Mouse (Mus musculus) frontal cortex, postnatal 36 days (tissue): ENCODE data around the gene Il10rb.

Source experiments
- DNase-seq, 2 experiments: peaks; one replicate each; pipeline ENCODE4 v3.0.0; 2022; ENCODE audit warnings: low spot score in 2 of 2

The Il10rb gene

DNA sequence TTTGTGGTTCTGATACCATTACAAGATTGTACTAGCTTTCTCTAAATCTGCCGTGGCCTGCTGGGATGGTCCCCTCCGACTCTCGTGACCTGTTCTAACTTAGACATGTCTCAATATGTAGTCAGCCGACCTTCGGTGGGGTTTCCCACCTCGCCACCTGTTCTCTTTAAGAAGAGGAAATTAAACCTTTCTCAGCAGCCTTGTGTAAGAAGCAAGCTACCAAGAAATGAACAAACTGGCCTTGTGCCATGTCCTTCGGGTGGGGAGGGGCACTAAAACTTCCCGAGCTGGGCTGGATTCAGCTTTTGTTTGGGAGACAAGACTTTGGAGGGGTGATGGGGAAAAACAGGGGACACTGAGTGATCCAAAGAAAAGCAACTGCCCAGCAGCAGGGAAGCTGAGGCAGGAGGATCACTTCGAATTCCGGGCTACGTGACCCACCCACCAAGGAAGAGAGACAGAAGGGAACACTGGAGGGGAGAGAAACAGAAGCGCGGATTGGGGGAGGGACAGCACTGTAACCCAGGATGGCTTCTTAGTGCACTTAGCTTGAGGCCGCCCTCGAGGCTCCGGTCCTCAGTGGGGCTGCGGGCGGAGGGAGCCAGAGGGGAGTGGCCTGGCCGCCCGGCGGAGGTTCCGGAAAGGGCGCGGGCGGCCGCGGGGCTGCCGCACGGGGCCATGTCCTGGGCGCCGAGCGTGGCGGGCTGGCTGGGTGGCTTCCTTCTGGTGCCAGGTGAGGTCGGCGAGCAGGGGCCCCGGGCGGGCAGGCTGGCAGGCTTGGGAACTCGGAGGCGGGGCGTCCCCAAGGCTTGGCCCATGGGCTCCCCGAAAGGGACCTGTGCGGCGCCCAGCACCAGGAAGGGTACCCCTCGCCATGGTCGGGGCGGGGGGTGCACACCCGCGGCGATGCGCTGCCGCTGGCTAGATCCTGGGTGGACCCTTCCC, at the start of gene Il10rb:
Gene Il10rb, plus strand, starts transcription at position 525 of the 945 bp plus-strand sequence.
- DNase-seq: peak; percentile 17 to 27

DNA sequence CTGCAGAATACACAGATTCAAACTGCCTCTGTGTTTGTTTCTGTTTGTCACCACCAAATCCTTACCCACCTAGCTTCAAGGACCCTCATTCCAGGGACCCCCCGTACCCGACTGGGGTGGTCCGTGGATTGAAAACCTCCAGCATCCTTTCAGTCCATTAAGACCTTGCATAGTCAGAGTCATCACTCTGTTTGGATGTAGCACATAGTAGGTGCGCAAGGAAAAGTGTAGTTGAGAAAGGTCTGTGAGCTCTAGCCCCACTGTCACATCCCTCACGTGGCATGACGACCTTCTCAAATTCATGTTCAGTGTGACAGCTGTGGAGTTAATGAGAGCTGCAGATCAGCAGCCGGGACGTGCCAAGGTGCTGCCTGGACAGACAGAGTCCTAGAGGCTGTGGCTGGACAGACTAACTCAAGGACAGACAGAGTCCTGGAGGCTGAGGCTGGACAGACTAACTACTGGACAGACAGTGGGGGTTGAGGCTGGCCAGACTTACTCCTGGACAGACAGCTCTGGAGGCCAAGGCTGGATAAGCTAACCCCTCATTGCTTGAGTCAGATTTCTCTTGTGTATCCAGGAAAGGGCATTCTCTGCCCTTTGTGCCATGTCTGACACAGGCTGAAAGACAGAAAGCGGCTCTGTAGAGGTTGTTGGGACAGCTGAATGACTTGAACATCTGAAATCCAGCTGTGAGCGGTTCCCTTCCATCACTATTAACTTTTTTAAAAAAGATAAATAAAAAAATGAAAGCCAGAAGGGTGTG, 49.0 kb upstream of the Il10rb start:
- DNase-seq: no peak

DNA sequence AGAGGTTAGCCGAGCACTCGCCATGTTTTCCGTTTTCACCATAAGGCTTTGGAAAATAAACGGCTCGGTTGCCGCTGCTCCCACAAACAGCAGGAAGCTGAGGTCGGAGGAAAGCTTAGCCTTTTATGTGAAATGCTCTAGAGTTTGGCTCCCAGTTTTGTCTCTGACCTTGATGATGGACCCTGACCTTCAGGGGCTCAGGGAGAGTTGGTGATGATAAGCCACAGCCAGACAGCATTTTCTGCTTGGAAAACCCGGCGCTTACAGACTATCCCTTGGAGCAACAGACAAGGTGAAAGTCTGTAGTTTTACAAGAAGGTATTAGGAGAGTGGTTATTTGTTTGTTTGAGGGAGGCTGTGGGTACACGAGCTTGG, 48.5 kb upstream of the Il10rb start:
- DNase-seq: no peak

DNA sequence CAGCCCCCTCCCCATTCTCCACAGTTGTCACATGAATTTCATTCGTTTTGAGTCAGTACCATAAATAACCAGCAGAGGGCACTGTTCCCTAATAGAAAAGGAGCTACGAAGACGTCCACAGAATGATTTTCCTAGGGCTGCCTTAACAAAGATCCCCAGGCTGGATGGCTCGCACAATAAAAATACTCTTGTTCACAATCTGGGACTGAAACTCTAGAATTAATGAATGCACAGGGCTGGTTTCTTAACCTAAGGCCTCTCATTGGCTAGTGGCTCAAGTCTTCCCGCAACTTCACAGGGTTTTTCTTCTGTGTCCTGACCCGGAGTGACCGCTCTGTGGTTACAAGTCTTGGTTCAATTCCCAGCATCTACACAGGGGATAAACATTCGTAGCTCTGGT, 47.4 kb upstream of the Il10rb start:
- peak in 1 of 2 experiments; percentile 57 for DNase-seq

DNA sequence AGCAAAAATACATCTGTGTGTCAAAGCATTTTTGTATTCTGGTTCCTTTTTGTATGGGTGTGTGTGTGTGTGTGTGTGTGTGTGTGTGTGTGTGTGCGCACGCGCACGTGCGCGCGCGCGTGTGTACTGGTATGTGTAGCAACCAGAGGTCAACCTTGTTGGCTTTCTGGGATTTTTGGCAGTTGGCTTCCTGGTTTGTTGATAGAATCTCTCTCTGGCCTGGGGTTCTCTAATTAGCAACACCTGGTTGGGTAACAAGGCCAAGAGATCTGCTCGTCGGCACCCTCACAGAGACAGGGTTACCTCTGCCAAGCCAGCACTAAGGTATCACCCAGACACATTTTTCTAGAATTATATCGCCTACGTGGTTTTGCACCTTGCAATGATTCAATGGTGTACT, 46.4 kb upstream of the Il10rb start:
- no peak for DNase-seq

DNA sequence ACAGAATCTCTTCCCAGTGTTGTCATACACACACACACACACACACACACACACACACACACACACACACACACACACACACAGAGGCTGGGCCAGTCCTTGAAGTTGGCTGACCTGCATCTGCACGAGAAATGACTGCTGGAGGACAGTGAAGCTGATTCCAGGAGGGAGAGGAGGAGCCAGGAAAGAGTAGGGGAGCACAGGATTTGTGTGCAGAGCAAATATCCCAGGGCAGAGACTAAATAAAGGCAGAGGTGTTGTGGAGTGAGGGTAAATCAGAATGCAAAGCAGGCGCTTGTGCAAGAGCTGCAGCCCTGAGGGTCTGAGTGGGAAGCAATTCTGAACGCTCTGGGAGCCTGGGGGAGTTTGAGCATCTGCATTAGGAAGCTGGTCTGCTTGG, 45.8 kb upstream of the Il10rb start:
- DNase-seq: no peak

DNA sequence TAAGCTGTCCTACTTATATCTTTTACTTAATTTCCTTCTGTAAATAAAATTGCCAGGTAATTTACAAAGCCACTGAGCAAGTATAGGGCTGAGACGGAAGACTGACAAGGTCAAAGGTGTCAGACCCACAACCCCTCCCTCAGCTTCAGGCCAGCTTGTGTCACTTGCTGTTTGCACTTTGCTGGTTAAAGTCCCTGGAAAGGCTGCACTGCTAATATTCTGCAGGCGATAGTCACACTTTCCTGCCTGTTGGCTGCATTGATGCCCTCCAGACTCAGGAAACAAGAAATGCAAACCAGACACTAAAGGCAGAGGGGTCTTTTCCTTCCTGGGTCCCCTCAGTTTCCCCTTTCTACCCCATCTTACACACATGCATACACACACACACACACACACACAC, 44.0 kb upstream of the Il10rb start:
- no peak for DNase-seq

DNA sequence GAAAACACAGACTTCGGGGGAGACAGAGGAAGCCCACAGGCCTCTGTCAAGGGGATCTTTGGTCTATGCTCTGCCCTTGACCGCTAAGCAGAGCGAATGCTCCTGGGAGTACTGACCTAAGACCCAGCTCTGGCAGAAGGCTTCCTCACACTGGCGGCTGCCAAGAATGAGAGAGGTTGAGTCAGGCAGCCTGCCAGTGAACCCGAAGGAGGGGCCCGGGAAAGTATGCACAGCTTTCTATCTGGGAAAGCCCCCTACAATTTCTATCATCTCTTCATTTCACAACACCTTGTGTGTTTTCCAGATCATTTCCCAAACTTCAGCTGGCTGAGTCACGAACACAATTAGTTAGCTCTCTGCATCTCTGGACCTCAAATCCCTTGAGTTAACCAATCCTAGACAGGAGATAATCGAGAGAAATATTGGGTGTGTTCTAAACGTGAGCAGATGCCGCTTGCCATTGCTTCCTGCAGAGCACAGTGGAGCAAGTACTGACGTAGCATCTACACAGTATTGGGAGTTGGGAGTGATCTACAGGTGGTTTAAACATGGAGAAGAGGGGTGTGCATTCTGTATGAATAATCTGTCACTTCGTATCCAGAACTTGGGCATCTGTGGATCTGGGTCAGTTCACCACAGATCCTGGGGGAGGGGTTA, 43.2 kb upstream of the Il10rb start:
- DNase-seq: no peak

DNA sequence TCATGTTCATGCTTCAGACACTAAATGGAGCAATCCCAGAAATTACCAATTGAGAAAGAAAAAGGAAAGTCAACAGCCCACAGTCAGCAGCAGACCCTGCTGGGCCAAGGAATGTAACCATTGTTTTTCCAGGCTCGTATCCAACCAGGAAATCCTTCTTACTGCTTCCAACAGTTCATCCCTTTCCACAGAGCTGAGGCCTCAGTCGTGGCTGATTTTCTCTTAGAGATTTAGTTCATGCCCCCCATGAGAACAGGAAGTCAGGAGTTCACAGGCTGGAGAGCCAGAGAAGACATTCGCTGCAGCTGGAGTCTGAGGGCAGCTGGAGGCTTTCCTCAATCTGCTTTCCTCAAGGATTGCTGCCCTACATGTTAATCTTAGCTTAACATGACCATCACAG, 42.5 kb upstream of the Il10rb start:
- DNase-seq: no peak

DNA sequence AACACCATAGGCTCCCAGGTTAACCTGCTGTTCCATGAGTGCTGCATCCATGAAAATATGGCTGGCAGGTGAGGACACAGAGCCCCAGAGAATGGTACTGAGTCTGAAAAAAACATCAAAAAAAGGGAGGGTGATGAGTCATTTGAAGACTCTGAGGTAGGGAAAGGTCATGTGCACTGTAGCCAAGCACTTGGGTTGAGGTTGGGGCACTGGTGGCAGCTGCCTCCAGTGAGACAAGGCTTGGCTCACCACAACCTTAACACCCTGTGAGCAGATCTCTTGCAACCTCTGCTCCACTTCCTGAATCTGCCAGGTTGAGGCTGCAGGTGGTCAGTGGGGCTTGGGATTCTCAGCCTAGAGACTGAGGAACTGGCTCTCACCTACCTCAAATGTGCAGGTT, 39.4 kb upstream of the Il10rb start:
- no peak for DNase-seq

DNA sequence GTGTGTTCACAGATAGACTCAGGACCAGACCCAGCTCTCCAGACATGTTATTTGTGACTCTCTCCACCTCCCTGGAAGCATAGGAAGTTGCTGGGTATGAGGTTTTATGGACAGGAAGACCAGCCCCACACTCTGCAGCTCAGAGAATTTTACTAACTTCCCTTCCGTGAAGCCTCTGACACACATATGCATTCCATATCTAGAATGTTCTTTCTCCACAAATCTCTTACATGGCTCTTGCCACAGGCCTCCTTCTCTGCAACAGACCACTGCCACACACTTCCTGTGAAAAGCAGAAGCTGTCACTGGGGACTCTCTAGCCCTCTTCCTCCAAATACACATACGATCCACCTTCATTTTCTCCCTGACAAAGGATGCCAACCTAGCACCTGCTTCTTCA, 38.9 kb upstream of the Il10rb start:
- no peak for DNase-seq

DNA sequence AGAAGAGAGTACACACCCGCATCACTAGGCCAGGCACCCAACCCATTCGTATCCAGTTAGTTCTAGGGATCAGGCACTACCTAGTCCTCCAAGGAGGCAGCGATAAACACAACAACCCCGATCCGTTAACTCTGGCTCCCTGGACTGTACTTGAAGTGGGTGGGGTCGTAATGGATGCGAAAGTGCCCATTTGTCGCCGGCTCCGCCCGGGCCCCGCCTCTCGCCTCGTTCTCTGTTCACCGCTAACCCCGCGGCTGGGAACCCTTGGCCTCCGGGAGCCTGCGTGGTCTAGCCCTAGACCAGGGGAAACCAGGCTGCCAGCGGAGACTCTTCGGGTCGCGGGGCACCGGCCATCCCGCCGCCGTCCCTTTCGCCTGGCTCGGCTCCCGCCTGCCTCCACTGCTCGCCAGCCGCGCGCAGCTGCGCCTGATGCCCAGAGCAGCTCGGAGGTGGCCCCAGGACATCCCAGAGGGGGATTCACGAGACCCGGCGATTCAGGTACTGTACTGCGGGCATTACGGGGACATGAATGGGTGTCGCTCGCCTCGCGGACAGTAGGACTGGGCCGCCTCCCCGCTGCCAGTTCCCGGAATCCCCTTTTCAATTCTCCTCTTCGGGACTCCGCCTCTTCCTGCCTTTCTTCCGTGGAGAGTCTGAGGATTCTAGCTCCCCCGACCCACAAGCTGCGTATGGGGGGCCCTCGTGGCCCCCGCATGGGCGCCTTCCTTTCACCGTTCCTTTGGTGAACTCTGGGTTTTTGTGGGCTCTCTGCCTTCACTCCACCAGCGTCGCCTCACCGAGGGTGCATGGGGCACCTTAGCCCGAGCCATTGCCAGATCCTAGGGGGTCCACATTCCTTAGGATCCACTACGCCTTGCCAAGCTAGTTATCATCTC, 33.1 kb upstream of the Il10rb start, which contains the start of gene Ifnar2:
Gene Ifnar2, plus strand, starts transcription at position 207 of the 896 bp plus-strand sequence.
- DNase-seq: peak; percentile 77

DNA sequence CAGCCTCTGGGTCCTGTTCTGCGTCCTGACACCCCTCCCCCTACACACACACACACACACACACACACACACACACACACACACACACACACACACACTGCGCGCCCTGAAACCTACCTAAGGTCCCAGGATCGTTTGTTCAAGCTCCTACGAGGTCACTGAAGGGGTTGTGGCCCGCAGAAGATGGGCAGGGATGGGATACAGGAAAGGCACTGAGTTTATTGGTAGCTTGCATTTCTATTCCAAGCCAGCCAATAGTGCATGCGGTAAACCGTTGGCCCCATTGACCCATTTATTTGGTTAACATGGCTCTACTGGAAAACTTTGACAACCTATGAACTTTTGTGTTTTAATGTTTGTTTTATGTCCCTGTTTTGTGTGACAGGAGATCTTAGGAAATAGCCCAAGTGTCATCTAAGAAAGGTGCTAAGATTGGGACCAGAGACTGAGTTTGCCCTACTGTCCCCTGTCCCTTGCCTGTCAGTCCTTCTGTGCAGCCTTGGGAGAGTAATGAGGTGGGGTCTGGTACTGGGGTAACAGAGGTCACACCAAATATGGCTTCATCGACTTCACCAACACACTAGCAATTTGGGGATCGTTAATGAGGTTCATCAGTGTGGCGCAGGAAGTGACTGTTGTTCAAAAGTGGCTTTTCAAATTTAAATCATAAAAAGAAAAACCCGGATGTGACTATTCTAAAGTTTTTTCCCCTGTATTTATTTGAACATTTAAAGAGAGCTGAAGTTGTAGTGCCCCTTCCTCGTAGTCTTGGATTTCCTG, 32.3 kb upstream of the Il10rb start:
- DNase-seq: no peak

DNA sequence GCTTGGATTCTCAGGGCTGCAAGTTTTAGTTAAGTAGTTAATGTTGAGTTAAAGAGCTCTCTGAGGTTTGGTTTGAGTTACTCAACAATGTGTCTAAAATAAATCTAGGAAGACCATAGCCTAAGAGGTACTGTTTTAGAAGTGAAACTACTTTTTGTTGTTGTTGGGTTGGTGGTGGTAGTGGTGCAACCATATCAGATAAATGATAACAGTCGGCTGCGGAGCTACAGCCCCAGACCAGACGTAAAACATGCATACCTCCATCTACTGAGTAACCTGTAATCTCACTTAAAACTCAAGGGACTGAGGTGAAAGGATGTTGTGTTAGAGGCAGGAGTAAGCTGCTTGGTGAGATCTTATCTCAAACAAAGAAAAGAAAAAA, 31.7 kb upstream of the Il10rb start:
- DNase-seq: no peak

DNA sequence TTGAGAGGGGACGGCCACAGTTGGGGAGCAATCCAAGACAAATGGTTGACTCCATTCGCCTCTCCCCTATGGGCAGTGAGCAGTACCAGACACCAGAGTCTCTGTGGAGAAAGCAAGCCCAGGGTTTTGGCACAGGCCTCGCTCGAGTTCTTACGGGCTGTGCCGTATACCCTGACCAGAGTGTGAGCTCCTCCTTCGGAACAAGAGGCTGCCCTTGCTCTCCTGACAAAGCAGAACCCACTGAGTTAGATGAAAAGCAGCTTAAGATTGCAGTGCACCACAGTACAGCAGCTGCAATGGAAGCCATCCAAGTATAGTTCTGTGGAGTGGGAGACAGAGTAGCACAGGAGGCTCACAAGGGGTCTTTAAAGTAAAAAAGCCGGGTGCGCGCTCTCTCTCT, 29.3 kb upstream of the Il10rb start:
- DNase-seq: no peak

DNA sequence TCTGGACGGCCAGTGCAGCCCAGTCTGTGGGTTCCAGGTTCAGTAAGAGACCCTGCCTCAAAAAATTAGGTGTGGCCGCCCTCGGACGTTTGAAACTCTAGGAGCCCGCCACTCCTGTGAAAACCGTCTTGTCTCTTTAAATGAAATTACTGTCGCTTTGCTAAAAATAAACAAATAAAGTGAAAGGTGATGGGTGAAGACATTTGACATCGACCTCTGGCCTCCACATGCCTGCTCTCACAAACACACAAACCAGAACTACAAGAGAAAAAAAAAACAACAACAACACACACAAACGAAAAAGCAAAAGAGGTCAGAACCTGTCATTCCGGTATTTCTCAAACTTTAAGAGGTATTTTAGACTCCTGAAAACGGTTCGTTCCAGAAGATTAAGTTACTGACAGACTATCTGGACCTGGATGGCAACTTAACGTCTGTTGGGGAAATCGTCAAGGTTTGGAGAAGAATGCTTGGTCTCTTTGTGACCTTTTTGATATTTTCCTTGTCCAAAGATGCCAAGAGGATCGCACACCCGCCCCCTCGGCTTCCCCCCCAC, 27.5 kb upstream of the Il10rb start:
- no peak for DNase-seq

DNA sequence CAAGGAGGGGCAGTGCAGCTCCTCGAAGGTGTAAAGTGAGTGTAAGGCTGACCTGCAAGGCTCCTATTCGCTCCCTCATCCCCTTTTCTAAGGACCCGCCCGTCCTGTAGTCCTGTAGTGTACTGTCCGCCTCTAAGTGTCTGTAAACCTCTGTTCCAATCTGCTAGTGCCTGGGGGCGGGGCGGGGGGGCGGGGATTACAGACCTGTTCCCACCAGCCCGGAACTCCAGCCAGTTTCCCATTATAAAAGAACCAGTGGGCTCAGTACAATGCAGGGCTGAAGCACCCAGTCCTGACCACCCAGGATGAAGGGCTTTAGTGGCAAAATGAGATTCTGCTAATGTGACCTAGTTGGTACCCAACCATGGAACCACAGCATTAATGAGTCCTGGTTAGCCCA, 27.0 kb upstream of the Il10rb start:
- no peak for DNase-seq

DNA sequence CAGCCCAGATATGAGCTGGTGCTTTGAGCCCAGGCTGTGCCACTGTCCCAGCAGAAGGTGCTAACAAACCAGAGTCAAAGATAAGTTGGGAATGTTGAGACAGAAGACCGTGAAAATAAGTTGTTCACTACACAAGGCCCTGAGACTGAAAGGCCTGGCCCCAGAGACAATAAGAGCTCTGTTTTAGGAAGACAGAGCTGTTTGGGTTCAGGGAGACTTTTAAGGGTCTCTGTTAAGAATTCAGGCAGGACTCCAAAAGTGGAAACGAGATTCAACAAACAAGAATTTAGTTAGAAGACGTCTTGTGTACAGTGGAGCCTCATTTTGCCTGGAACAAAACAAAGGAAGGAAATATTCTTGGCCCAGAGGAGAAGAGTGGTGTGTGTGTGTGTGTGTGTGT, 26.6 kb upstream of the Il10rb start:
- no peak for DNase-seq

DNA sequence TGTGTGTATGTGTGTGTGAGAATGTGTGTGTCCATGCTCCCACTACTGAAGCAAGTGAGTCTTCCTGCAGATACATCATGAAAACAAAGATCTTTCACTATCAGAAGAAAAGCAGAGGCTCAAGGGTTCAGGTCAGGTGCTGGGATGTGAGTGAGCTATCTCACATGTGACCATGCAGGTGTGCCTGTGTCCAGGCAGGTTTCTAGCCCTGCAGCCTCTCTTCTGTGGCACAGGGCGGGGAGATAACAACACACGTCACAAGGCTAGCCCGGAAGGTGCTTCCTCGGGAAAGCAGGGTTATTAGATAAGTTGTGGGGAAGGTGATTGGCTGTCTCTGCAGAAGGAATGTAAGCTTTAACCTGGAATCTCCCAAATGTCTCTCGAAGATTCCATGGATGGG, 25.8 kb upstream of the Il10rb start:
- no peak for DNase-seq

DNA sequence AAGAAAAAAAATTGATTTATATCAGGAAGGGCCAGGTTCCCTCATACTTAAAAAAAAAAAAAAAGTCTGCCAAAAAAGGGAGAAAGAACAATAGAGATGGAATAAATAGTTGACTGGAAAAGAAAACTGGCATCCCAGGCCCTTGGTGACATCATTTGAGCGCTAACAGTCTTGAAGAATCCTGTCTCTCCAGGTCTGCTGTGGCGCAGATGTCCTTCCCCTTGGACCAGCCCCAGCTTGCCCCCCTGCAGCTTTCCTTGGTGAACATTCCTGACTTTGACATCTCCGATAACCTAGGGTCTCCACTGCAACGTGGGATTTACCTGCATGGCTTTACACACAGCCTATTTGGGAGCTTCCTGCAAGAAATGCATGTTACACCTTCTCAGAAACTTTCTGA, 24.4 kb upstream of the Il10rb start:
- no peak for DNase-seq
